Comparison of ENCODE assay signal across 8 mouse cellular contexts in genomic region chr2:29193819-29194546, GRCm38 (mm10). TPM values are rescaled to one million over a fixed set of nuclear protein-coding genes. Genes with fewer than 3 reads are reported as not detected.
A peak's percentile ranks its signal among the peaks of the same experiment; 100 is the strongest.
DNase-seq lines count a peak whose midpoint lies in the region; ATAC-seq and TF ChIP-seq lines count a peak whose summit lies in the region.

No protein-coding gene starts in this region.

- H3K4me3 ChIP-seq in lung, embryonic 16.5 days (ENCODE audit: low read length): peak overlapping the region; percentile 47
- peak overlapping the region; percentile 43 for H3K4me3 ChIP-seq in intestine, postnatal 0 days (ENCODE audit: low read depth, low read length)
- H3K4me3 ChIP-seq in neural tube, embryonic 15.5 days (replicated peaks): peak overlapping the region; percentile 52

- H3K27ac ChIP-seq in lung, embryonic 16.5 days (ENCODE audit: low read length): no peak overlapping the region
- H3K27ac ChIP-seq in intestine, postnatal 0 days (ENCODE audit: low read depth, low read length): no peak overlapping the region
- H3K27ac ChIP-seq in neural tube, embryonic 15.5 days (replicated peaks): no peak overlapping the region

- H3K4me1 ChIP-seq in lung, embryonic 16.5 days (replicated peaks; ENCODE audit: control insufficient read depth, insufficient read depth, low read length): peaks cover 8% of the 10 kb centered on the region; the same call in 1 of the 2 replicates
- 0 out of 2 replicates have a peak, but pooled peaks cover 7% of the 10 kb centered on the region for H3K4me1 ChIP-seq in intestine, postnatal 0 days (replicated peaks; ENCODE audit: control insufficient read depth, insufficient read depth, low read length)
- H3K4me1 ChIP-seq in neural tube, embryonic 15.5 days: peaks cover 42% of the 10 kb centered on the region

- WGBS in lung, embryonic 16.5 days: 16% methylated on average over 16 of the region's 16 CpGs
- 28% methylated on average over 16 of the region's 16 CpGs for WGBS in intestine, postnatal 0 days
- WGBS in neural tube, embryonic 15.5 days: 20% methylated on average over 16 of the region's 16 CpGs

- no peaks in the 10 kb centered on the region for H3K9me3 ChIP-seq in lung, embryonic 16.5 days (ENCODE audit: control insufficient read depth, low read length)
- H3K9me3 ChIP-seq in intestine, postnatal 0 days (ENCODE audit: control insufficient read depth): no peaks in the 10 kb centered on the region
- H3K9me3 ChIP-seq in neural tube, embryonic 15.5 days (replicated peaks): no peaks in the 10 kb centered on the region

- DNase-seq in adrenal gland, postnatal 14 days: peak; percentile 35
- no peak for DNase-seq in adrenal gland, adult (ENCODE audit: inconsistent age in 2 of 2, low spot score in 1 of 2)
- no peak for DNase-seq in lung, postnatal 36 days
- no peak for DNase-seq in thymus, postnatal 10 days (ENCODE audit: low spot score in 2 of 2)
- no peak for DNase-seq in urinary bladder, postnatal 4 days (ENCODE audit: low spot score in 2 of 2)

- ATAC-seq in lung, embryonic 16.5 days (ENCODE audit: low read depth): peak; percentile 14; the same call in 1 of the 2 replicates
- no peak for ATAC-seq in intestine, postnatal 0 days
- no peak for ATAC-seq in neural tube, embryonic 15.5 days (ENCODE audit: low FRiP score)

- peaks cover 17% of the 10 kb centered on the region for H3K27me3 ChIP-seq in lung, embryonic 16.5 days (ENCODE audit: control insufficient read depth, insufficient read depth, low read depth, low read length)
- peaks cover 18% of the 10 kb centered on the region for H3K27me3 ChIP-seq in intestine, postnatal 0 days (replicated peaks; ENCODE audit: control insufficient read depth, insufficient read depth, low read length)
- peaks cover 14% of the 10 kb centered on the region for H3K27me3 ChIP-seq in neural tube, embryonic 15.5 days (replicated peaks)

- H3K36me3 ChIP-seq in lung, embryonic 16.5 days (ENCODE audit: control insufficient read depth, insufficient read depth, low read length): no peaks in the 10 kb centered on the region
- H3K36me3 ChIP-seq in intestine, postnatal 0 days (ENCODE audit: control insufficient read depth, insufficient read depth): no peaks in the 10 kb centered on the region
- no peaks in the 10 kb centered on the region for H3K36me3 ChIP-seq in neural tube, embryonic 15.5 days

- peak overlapping the region; percentile 57 for H3K9ac ChIP-seq in lung, embryonic 16.5 days (ENCODE audit: low read length)
- H3K9ac ChIP-seq in intestine, postnatal 0 days (ENCODE audit: low read depth, low read length): no peak overlapping the region
- H3K9ac ChIP-seq in neural tube, embryonic 15.5 days (replicated peaks): 0 out of 2 replicates have a peak overlapping the region, but pooled peaks have one; percentile 55

- H3K4me2 ChIP-seq in lung, embryonic 16.5 days (ENCODE audit: low read depth, low read length): peak overlapping the region; percentile 84
- H3K4me2 ChIP-seq in intestine, postnatal 0 days (replicated peaks; ENCODE audit: low read depth): peak overlapping the region; percentile 94
- peak overlapping the region; percentile 99 for H3K4me2 ChIP-seq in neural tube, embryonic 15.5 days

- TF ChIP-seq CTCF in intestine, postnatal 0 days (IDR thresholded peaks at IDR 0.05; ENCODE audit: low read depth): no peak

RNA-seq across cellular contexts. Expression of gene Ntng2, which starts 58.8 kb away (rescaled TPM):
- 20.6 and 25.2 TPM in 2 replicates for total RNA-seq in adrenal gland, postnatal 14 days (2021)
- polyA plus RNA-seq in lung, embryonic 16.5 days (2015; fragmentation: Nextera tagmentation; extraction: Ambion mirVana): 0.46 and 0.72 TPM in 2 replicates
- 0.21 TPM in 1 of 2 replicates, not detected in the other for polyA plus RNA-seq in intestine, postnatal 0 days (2015; fragmentation: Nextera tagmentation; extraction: Ambion mirVana)
- polyA plus RNA-seq in neural tube, embryonic 15.5 days (2015; fragmentation: Nextera tagmentation; extraction: Ambion mirVana): 1.3 and 1.7 TPM in 2 replicates
